Mouse (Mus musculus) embryo, embryonic 10 days (tissue): ENCODE data around the gene Gabra2.

Source experiments
- DNase-seq: peaks from one replicate; pipeline ENCODE4 v3.0.0-alpha.2; 2015; ENCODE audit warnings: low spot score

Gabra2 gene

DNA sequence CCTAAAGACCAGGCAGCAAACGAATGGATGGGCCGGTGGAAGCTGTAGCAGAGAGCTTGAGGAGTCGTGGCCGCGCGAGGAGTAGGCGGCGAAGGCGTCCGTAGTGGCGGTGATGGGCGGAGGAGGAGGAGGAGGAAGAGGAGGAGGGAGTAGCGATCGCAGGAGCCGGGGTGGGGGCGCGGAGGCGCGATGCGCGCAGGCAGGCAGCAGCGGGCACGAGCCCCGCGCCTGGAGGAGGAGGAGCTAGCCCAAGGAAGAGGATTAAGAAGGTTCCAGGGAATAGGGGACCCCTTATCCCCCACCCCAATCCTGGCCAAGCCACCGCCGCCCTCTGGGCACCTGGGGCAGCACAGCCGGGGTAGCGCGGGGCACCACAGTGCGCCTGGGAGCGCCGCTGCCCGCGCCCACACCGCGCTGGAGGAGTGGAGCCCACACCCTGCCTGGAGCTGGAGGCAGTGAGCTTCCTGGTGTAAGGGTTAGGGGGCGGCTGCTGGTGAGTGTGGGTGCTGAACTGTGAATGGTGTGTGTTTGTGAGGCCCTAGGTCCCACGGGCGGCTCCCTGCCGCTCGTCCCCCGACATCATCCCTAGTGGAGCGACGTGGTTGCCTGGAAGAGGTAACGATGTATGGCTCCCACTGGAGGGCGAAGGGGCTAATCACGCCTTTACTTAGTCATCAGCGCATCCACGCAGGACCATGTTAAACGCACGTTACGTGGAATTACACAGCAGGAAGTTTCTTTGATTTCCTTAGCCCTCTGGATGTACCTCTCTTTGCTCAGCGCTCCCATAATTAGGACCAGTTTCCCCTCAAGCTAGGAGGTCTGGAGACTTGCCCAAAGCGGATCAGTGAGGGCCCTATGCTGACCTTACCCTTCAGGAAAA, at the start of gene Gabra2:
Gene Gabra2, minus strand, starts transcription at position 125 of the 883 bp plus-strand sequence.
- DNase-seq, result peak; percentile 53

- DNase-seq, result no peak
Observed at GRCm38 (mm10) chr5:71136691-71137090, 41.0 kb upstream of the Gabra2 start.

DNA sequence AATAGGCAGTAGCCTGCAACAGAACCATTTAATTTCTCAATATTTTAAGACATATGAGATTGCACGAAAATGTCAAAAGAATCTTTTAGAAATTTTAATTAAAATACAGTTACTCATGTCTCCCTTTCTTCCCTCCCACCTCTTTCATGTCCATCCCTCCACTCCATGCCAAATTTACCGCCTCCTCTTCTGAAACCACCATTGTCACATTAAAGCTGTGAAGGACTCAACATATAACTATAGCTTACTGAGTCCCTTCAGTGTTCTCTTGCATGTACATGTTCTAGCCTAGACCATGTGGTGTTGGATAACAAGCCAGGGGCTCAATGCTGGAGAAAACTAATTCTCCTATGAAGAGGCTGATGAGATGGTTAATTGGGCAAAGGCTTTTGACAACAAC, 40.2 kb upstream of the Gabra2 start:
- DNase-seq, result no peak

- DNase-seq, result peak; percentile 16
Observed at GRCm38 (mm10) chr5:71127721-71128120, 32.1 kb upstream of the Gabra2 start.

GRCm38 (mm10) chr5:71115216-71115615, 19.6 kb upstream of the Gabra2 start:
- no peak for DNase-seq

DNA sequence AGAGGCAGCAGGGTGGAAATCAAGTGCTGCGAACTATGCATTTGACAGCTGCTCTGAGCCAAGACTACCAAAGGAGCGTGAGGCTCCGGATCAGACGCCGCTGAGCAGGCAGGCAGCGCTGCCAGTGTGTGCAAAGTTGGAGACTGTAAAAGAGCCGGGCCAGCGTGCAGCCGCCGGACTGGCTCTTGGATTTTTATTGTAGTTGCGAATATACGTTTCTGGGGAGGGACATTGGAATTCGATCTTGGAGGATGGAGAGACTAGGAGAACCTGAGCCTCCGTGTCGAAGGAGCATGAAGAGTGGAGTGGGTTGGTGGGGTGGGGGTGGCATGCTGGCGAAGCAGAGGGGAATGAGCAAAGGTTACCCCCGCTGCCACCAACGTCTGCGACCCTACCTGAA, 469 bp downstream of the Gabra2 start:
- peak; percentile 68 for DNase-seq

- no peak for DNase-seq
Observed at GRCm38 (mm10) chr5:71094776-71095175, 873 bp downstream of the Gabra2 start.

- peak; percentile 10 for DNase-seq
Observed at GRCm38 (mm10) chr5:71093807-71094206, 1.8 kb downstream of the Gabra2 start.

GRCm38 (mm10) chr5:71092475-71092874, 3.2 kb downstream of the Gabra2 start:
- DNase-seq, result peak; percentile 20

DNA sequence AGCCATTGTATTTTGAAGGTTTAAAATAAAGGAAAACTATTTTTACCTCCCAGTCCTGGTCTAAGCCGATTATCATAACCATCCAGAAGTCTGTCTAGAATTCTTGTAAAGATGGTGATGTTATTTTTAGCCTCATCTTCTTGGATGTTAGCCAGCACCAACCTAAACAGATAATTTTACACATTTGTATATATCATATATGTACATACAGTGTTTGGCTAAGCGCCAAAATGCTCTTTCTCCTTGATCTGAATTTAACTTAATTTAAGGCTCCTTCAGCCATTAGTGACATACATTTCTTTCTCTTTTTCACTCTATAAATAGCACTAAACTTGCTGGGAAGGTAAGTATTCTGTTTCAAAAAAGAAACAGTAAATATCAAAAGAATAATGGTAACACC, 3.7 kb downstream of the Gabra2 start:
- no peak for DNase-seq

GRCm38 (mm10) chr5:71078861-71079260, 16.8 kb downstream of the Gabra2 start:
- DNase-seq, result no peak

DNA sequence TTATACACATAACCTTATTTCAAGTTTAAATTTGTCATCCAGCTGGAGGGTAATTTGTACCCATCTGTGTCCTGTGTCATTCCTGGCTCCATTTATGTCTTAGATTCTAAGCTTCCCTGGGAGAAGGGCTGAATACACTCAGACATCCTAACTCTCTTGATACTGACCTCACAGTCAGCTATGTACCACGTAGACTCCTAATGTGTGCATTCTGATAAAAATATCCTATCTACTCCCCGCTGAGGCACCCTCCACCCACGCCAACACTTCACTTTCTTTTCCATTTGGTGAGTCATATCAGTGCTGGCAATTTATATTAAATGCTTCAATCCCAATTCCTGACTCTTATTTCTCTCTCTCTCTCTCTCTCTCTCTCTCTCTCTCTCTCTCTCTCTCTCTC, 34.0 kb downstream of the Gabra2 start:
- no peak for DNase-seq

- DNase-seq, result peak; percentile 9
Observed at GRCm38 (mm10) chr5:71058047-71058446, 37.6 kb downstream of the Gabra2 start.

DNA sequence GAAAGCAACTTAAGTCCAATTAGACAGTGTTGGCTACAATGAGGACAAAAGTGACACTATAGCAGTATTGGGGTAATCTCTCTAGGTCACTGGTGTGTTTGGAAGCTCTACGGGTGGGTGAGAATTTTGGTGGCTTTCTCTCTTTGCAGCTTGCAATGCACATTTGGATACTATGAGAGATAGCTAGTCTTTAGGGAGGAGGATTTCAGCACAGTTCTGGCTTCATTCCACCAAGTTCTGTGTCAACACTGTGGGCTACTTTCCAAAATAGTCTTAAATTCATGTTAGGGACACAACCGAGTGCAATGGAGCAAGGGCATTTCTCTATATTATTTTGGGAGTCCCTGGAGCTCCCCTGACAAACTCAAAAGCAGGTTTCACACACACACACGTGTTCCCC, 58.3 kb downstream of the Gabra2 start:
- DNase-seq, result no peak

DNA sequence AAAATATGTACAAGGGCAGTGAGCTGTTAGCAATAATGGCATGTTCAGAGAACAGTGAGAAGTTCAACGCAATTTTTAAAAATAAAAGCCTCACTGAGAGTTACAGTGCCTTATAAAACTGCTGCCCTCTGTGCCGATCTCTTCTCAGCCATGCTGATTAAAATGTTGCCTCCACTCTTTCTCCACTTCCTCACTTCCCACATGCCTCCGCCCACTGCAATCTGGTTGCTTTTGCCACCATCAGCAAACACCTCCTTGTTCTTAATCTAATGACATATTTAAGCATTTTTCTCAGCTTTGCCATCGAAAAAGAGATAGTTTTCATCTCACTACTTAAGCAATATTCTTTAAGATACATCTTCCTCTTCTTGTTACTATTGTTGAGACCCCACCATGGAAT, 69.7 kb downstream of the Gabra2 start:
- DNase-seq, result no peak

- DNase-seq, result no peak
Observed at GRCm38 (mm10) chr5:71011751-71012150, 83.9 kb downstream of the Gabra2 start.

GRCm38 (mm10) chr5:71011271-71011670, 84.4 kb downstream of the Gabra2 start:
- no peak for DNase-seq

- DNase-seq, result no peak
Observed at GRCm38 (mm10) chr5:71010797-71011196, 84.9 kb downstream of the Gabra2 start.

DNA sequence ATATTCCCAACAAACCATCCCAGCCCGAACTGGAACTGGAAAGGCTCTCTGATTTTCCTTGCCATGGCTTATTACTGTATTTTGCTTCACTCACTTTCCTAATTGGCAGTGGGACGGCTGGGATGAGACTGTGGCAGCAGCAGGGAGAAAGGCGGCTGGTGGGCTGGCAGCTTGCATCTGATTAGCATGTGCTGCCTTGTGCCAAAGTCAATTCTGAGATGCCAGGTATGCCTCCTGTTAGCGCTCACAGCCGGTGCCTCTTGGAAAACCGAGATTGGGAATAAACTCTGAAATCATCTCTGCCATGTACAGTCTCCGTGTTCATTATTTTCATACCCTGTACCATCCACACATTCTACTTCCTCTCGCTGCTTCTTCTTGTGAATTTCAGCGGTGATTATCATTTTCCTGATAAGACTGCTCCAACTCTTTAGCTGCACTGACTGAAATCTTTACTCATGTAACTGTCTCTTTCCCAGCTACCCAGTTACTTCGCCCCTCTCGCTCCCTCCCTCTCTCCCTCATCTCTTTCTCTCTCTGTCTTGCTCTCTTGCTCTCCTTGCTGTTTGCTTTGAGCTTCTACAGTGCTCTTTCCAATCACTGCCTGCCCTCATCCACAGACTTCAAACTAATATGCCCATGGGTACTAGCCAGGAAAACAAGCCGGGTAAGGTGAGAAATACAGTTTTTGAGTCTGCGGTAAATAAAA, 99.9 kb downstream of the Gabra2 start:
- no peak for DNase-seq

GRCm38 (mm10) chr5:70993281-70993680, 102.4 kb downstream of the Gabra2 start:
- DNase-seq, result no peak

DNA sequence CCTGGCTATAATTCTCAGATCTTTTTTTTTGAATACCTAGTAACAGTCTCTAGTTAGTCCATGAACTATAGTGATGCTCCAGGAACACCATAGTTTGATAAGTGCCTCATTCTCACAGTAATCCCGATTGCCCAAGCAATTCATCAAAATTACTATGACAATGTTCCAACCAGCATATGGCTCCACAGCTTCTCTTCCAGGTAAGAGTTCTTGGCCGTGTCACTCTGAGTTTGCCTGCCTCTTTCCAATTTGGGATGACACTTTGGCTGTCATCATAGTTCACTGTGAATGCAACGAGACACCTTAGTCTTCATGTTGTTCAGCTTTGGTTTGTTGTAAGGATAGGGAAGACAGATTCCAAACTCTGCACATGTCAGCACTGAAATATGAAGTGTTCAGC, 104.8 kb downstream of the Gabra2 start:
- DNase-seq, result no peak
